Mouse (Mus musculus) ES-E14 (cell line): ENCODE data around the gene Fam155a.

Source experiments
- CHD2 ChIP-seq: IDR thresholded peaks from 2 replicates; pipeline ENCODE4 v1.6.1; 2014; ENCODE audit warnings: mild to moderate bottlenecking, low read depth, low read length, inconsistent platforms
- HCFC1 ChIP-seq: IDR thresholded peaks from 2 replicates; pipeline ENCODE4 v1.6.1; 2012; ENCODE audit warnings: low read length, inconsistent platforms, borderline replicate concordance; ENCODE audit not compliant: insufficient read depth
- MAFK ChIP-seq: IDR thresholded peaks from 2 replicates; pipeline ENCODE4 v1.6.1; 2014; ENCODE audit warnings: mild to moderate bottlenecking, low read depth, low read length, inconsistent platforms; ENCODE audit not compliant: insufficient read depth
- ZC3H11A ChIP-seq: IDR thresholded peaks from 2 replicates; pipeline ENCODE4 v1.6.1; 2012; ENCODE audit warnings: low read depth, mild to moderate bottlenecking, inconsistent platforms, low read length, borderline replicate concordance
- ZNF384 ChIP-seq: IDR thresholded peaks from 2 replicates; pipeline ENCODE4 v1.6.1; 2012; ENCODE audit warnings: low read depth, low read length, inconsistent platforms

GRCm38 (mm10) chr8:9455138-9455537, 315.8 kb downstream of the Fam155a start:
- TF ChIP-seq ZC3H11A (no peak), ZNF384 (no peak), HCFC1 (no peak), CHD2 (no peak), MAFK (no peak)
